In genomic region chr10:80587305-80587657, GRCm38 (mm10) we compare ENCODE assay signal across 8 mouse cellular contexts. TPM values are rescaled to one million over a fixed set of nuclear protein-coding genes. Genes with fewer than 3 reads are reported as not detected.
DNase-seq lines count a peak whose midpoint lies in the region; ATAC-seq lines count a peak whose summit lies in the region.

No protein-coding gene starts in this region.

- peaks cover 60% of the 10 kb centered on the region for H3K4me1 ChIP-seq in heart, embryonic 15.5 days (replicated peaks)
- peaks cover 17% of the 10 kb centered on the region for H3K4me1 ChIP-seq in midbrain, embryonic 16.5 days (ENCODE audit: control insufficient read depth, insufficient read depth, low read length)

- DNase-seq in retina, postnatal 1 day = peak; percentile 56
- DNase-seq in retina, embryonic 14.5 days (ENCODE audit: low spot score) = no peak
- DNase-seq in kidney, postnatal 25 days = peak; percentile 59 to 84
- DNase-seq in left cerebral cortex, adult 11 months (ENCODE audit: low spot score) = no peak
- DNase-seq in T-cell, adult 2 months (ENCODE audit: low spot score) = no peak
- DNase-seq in cerebellum, adult 9-11 months = no peak

- 0 out of 2 replicates have a peak, but pooled peaks have one; percentile 20 for ATAC-seq in heart, embryonic 15.5 days (replicated peaks; ENCODE audit: insufficient number of reproducible peaks, insufficient read depth, low FRiP score, low read depth)
- ATAC-seq in midbrain, embryonic 16.5 days = no peak

- H3K27ac ChIP-seq in heart, embryonic 15.5 days = peak overlapping the region; percentile 83
- peak overlapping the region; percentile 23; the same call in 1 of the 2 replicates for H3K27ac ChIP-seq in midbrain, embryonic 16.5 days (ENCODE audit: low read length)

- 0 out of 2 replicates have a peak overlapping the region, but pooled peaks have one; percentile 31 for H3K9ac ChIP-seq in heart, embryonic 15.5 days
- H3K9ac ChIP-seq in midbrain, embryonic 16.5 days (ENCODE audit: low read depth, low read length) = no peak overlapping the region

- peaks cover 23% of the 10 kb centered on the region for H3K36me3 ChIP-seq in heart, embryonic 15.5 days
- H3K36me3 ChIP-seq in midbrain, embryonic 16.5 days (ENCODE audit: control insufficient read depth, insufficient read depth, low read length) = peaks cover 8% of the 10 kb centered on the region

- H3K9me3 ChIP-seq in heart, embryonic 15.5 days (replicated peaks) = no peaks in the 10 kb centered on the region
- H3K9me3 ChIP-seq in midbrain, embryonic 16.5 days (replicated peaks; ENCODE audit: control insufficient read depth, low read length, poor library complexity, severe bottlenecking) = no peaks in the 10 kb centered on the region

- no peaks in the 10 kb centered on the region for H3K27me3 ChIP-seq in heart, embryonic 15.5 days
- no peaks in the 10 kb centered on the region for H3K27me3 ChIP-seq in midbrain, embryonic 16.5 days (ENCODE audit: control insufficient read depth, insufficient read depth, low read depth, low read length)

- H3K4me3 ChIP-seq in heart, embryonic 15.5 days = peak overlapping the region; percentile 21
- H3K4me3 ChIP-seq in midbrain, embryonic 16.5 days (ENCODE audit: low read depth, low read length) = no peak overlapping the region

- H3K4me2 ChIP-seq in heart, embryonic 15.5 days = peak overlapping the region; percentile 38
- H3K4me2 ChIP-seq in midbrain, embryonic 16.5 days (ENCODE audit: low read length) = no peak overlapping the region

- WGBS in heart, embryonic 15.5 days = 47% methylated on average over 4 of the region's 4 CpGs
- 41% methylated on average over 4 of the region's 4 CpGs for WGBS in midbrain, embryonic 16.5 days

RNA-seq across cellular contexts. Expression of gene Abhd17a, which starts 2.9 kb away (rescaled TPM):
- polyA plus RNA-seq in heart, embryonic 15.5 days (2015; fragmentation: Nextera tagmentation; extraction: Ambion mirVana) = 84.2 and 110 TPM in 2 replicates
- 97.0 and 108 TPM in 2 replicates for polyA plus RNA-seq in midbrain, embryonic 16.5 days (2015; fragmentation: Nextera tagmentation; extraction: Ambion mirVana)

RNA-seq across cellular contexts. Expression of gene Klf16, which starts 10.2 kb away (rescaled TPM):
- 4.7 and 6.4 TPM in 2 replicates for polyA plus RNA-seq in heart, embryonic 15.5 days (2015; fragmentation: Nextera tagmentation; extraction: Ambion mirVana)
- 4.9 and 5.5 TPM in 2 replicates for polyA plus RNA-seq in midbrain, embryonic 16.5 days (2015; fragmentation: Nextera tagmentation; extraction: Ambion mirVana)

RNA-seq across cellular contexts. Expression of gene Scamp4, which starts 15.4 kb away (rescaled TPM):
- 55.9 and 71.6 TPM in 2 replicates for polyA plus RNA-seq in heart, embryonic 15.5 days (2015; fragmentation: Nextera tagmentation; extraction: Ambion mirVana)
- 61.2 and 64.3 TPM in 2 replicates for polyA plus RNA-seq in midbrain, embryonic 16.5 days (2015; fragmentation: Nextera tagmentation; extraction: Ambion mirVana)

RNA-seq across cellular contexts. Expression of gene Adat3, which starts 15.4 kb away (rescaled TPM):
- polyA plus RNA-seq in heart, embryonic 15.5 days (2015; fragmentation: Nextera tagmentation; extraction: Ambion mirVana) = 3.0 and 3.9 TPM in 2 replicates
- polyA plus RNA-seq in midbrain, embryonic 16.5 days (2015; fragmentation: Nextera tagmentation; extraction: Ambion mirVana) = 4.5 and 6.2 TPM in 2 replicates

RNA-seq across cellular contexts. Expression of gene Gm49322, which starts 18.5 kb away (rescaled TPM):
- polyA plus RNA-seq in heart, embryonic 15.5 days (2015; fragmentation: Nextera tagmentation; extraction: Ambion mirVana) = 1.2 and 2.7 TPM in 2 replicates
- 3.0 and 4.0 TPM in 2 replicates for polyA plus RNA-seq in midbrain, embryonic 16.5 days (2015; fragmentation: Nextera tagmentation; extraction: Ambion mirVana)

Comparison
In these comparisons a context has a peak if more than half of its experiments do, and no peak if none do; other contexts are left out.
1. DNase-seq: peak in retina, postnatal 1 day (single experiment) and kidney, postnatal 25 days (2 of 2); none in retina, embryonic 14.5 days (single experiment), left cerebral cortex, adult 11 months (single experiment), T-cell, adult 2 months (single experiment) and cerebellum, adult 9-11 months (single experiment).